Mouse (Mus musculus) v-Abl transformed pro-B cells (cell line): ENCODE results near the gene Shroom3.

Experiments used
- in situ Hi-C, 2 experiments: fragments of 400-800 bp; cut with MboI; formaldehyde crosslinking; loops; one replicate each; pipeline ENCODE4 v1.15.1; 2025; ENCODE audit not compliant: unreplicated experiment in 2 of 2

Gene Shroom3

DNA sequence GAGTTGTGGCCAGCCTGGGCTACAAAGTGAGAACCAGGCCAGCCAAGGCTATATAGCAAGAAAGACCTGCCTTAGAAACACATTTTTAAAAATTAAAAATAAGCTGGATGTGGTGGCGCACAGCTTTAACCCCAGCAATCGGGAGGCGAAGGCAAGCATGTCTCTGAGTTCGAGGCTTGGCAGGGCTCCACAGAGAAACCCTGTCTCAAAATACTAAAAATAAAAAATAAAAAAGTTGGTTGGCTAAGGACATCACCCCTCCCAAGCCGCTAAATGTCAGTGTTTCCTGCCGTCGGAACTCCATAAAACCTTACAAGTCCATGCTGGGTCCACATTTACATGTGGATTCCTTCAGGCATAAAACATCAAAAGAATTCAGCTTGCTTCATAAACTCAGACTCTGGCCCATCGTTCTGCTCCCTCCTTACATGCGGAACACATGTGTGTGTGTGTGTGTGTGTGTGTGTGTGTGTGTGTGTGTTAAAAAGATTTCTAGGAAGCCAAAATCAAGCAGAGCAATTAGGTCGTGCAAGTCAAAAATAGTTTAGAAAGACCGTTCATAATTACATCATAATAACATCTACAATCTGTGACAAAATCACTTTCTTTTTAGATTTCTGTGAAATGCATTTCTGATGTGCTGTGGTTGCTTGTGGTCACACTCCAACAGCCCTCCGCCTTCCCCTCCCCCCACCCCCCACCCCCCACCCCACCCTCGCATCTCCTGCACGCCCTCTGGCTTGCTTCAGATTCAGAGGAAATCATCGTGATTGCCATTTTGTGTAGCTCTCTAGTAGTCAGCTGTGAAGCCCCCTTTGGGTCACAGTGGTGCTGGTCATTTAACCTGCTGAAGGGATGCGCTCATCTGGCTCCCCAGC, 304.9 kb downstream of the Shroom3 start:
- in situ Hi-C loops: loop anchor here (10.0 to 25.0 kb wide), 3 partner anchors 177 to 337 kb away; no protein-coding TSS in a partner anchor

DNA sequence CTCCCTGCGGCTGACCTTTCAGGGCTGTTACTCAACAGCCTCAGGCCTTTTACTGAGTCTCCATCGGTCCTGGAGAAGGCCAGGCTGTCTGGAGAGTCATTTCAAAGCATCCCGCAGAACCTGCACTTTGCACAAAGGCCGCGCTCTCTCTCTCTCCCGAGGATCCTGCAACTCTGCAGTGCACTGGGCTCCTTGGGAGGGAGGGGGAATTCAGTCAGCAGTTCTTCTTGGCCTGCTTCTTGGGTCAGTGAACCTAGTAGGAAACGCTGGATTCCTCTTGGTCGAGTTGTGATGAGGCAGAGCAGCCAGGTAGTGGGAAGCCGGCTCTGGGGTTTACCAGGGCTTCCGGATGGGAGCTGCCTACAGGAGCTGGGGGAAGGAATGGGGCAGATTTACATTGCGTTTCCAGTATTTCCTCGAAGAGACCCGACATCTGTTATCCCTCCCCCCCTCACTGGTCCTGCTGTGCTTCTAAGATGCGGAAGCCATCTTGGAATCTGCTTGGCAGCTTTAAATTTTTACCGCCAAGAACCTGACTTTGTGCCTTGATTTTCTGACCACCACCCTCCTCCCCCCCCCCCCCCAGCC, 305.6 kb downstream of the Shroom3 start:
- in situ Hi-C loops: loop anchor here (10.0 to 25.0 kb wide), 3 partner anchors 176 to 336 kb away; no protein-coding TSS in a partner anchor

DNA sequence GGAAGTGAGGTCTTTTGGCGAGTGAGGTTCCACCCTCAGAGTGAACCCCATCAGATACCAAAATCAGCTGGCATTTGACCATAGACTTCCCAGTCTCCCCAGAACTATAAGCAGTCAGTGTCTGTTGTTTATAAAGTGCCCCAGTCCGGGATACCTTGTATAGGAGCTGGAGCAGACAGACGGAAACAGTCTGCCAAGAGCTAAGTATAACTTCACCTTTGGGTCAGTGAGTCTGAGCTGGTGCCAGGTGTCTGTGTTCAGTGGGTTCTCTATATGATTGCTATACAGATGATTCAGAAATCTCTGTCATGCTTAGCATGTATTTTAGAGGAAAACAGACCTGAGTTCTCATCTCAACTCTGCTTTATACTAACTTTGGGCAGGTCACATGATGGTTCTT, 308.9 kb downstream of the Shroom3 start:
- in situ Hi-C loops: loop anchor here in 1 of 2 experiments (25.0 kb wide), 1 partner anchor 255 kb away; no protein-coding TSS in a partner anchor

DNA sequence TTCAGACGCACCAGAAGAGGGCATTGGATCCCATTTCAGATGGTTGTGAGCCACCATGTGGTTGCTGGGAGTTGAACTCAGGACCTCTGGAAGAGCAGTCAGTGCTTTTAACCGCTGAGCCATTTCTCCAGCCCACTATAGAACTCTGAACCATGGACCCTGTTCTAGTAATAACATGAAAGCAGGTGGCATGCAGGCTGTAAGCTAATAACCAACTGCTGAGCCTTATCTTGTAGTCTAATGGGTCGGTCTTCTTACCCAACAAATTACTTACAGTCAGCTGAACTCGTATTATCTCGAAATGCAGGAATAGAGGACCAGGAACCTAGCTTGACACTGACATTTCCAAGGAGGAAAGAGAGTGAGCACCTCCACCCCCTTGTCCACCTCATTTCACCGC, 311.1 kb downstream of the Shroom3 start:
- in situ Hi-C loops: loop anchor here in 1 of 2 experiments (25.0 kb wide), 1 partner anchor 257 kb away; no protein-coding TSS in a partner anchor

DNA sequence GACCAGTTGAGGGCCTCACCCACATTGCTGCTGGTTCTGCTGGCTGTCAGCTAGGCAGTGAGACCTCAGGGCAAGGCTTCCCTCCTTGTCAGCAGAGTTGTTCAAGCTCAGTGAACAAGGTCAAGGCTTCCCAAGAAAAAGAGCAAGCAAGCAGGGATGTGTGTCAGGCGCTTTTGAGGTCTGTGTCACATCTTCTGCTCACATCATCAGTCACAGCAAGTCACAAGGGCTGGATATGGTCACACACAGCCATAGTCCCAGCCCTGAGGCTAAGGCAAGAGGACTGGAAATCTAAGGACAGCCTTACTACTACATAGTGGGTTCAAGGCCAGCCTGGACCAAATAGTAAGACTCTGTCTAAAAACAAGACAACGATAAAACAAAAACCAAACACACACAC, 311.6 kb downstream of the Shroom3 start:
- in situ Hi-C loops: loop anchor here in 1 of 2 experiments (25.0 kb wide), 1 partner anchor 258 kb away; no protein-coding TSS in a partner anchor

DNA sequence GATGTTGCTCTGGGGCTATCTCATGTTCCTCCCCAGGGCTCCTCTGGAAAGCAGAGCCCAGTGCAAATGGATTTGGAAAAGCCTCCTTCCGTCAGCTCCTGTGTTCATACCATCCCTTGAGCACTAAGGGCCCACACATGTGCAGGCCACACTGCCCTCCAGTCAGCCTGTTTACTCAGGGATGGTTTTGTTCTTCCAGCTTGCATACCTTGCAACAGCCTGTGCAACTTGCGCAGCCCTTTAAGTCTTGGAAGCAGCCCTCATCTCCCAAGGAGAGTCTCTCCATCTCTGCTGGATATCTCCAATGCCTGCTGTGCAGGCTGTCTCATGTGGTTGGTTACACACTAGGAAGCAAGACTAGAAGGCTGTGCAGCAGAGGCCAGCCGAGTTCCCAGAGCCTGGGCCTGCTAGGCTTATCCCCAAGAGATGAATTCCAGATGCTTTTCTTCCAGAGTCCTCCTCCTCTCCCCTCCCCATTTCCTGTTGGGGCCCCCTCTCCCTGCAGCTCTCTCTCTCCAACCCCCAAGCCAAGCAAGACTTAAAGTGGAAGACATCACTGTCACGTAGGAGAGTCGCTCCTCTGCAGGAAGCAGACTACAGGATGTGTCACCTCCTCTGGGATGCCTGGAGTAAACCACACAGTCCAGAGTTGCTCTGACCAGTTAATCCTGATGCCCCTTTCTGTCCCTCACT, 314.3 kb downstream of the Shroom3 start:
- in situ Hi-C loops: loop anchor here in 1 of 2 experiments (25.0 kb wide), 1 partner anchor 260 kb away; no protein-coding TSS in a partner anchor

DNA sequence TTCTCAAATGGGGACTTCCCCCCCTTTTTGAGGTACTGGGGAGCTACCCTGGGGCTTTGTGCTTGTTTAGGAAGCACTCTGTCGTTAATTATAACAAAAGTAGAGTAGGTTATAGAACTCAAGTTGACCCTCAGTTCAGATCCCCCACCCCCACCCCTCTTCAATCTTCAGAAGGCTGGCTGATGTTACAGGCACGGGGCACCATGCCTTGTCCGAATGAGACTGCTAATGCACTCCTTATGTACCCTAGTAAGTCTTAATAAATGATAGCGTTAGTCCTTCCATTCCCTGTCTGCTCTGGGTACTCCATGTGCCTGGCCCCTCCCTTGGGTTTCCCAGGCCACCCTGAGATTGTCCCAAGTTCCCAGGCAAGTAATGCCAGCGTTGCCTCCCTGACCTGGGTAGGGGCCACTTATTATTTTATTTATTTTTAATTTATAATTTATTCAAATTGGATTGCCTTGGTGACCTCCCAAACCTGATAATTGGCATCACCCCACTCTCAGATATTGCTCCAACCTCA, 315.3 kb downstream of the Shroom3 start:
- in situ Hi-C loops: loop anchor here in 1 of 2 experiments (25.0 kb wide), 1 partner anchor 261 kb away; no protein-coding TSS in a partner anchor

DNA sequence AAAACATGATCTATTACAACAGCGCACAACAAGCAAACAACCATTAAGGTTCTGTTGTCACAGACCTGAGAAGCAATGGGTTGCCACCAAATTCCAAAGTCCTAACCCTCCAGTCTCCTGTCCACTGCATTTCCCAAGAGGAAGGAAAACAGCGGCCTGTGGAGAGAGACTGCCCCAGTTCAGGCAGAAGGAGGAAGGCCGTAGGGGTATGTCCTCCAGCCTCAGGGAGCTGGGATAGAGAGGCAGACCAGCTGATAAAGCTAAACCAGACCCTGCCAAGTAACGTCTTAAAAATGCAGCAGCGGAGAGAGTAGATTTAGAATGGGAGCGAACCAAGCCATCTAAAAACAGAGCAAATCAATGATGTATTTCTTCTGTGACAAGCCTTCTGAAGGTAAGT, 316.8 kb downstream of the Shroom3 start:
- in situ Hi-C loops: no loop called here

DNA sequence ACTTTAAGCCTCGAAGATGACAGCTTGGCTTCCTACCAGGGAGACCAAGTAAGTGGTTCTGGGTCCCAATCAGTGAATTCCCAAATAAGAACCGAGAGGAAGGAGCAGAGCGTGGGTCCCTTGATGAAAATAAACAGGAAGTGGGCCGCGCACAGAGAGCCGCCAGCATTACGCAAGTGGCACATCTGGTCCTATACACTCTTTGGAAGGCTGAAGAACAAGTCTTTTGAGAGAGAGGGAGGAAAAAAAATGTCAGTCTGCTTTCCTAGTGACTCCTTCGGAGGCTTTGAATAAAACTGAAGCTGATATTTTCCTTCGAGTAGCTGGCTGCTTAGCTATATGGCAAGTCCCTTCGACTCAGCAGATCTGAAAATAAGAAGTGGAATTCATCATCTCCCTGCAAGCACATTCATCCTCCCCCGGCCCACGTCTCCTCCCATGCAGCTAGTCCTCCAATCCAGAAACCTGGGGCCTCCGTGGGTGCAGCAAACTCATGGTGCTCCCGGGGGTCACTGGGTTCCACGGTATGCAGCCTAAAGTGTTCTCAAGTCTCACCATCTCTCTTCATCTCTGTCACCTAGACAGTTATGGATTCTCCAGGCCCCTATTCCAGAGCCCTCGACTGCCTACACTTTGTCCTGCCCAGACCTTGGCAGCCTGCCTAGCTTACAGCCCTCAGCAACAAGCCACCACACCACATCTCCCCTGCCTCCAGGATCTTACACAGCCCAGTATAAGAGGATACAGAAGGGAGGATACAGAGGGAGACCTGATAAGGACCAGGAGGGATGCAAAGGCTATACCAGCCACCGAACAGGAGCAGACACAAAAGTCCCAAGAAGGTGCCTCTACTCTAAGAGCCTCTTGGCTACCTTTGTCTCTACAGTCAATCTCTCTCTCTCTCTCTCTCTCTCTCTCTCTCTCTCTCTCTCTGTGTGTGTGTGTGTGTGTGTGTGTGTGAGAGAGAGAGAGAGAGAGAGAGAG, 317.8 kb downstream of the Shroom3 start:
- in situ Hi-C loops: no loop called here

DNA sequence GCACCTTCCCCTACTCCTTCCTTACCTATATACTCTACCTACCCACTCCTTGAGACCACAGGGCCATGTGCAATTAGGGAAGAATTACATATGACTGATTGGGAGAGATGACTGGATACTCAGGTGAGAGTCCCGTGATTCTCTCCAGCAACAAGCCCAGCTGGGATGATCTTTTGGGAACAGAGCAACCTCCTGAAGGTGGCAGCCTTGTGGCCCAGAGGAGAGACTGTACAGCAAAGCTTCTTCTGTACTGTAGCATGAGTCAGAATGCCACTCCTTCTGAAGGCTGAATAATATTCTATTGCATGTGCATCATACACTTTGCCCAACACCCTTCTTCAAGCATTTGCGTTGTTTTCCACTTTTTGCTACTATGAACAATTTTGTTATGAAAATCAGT, 319.4 kb downstream of the Shroom3 start:
- in situ Hi-C loops: no loop called here

DNA sequence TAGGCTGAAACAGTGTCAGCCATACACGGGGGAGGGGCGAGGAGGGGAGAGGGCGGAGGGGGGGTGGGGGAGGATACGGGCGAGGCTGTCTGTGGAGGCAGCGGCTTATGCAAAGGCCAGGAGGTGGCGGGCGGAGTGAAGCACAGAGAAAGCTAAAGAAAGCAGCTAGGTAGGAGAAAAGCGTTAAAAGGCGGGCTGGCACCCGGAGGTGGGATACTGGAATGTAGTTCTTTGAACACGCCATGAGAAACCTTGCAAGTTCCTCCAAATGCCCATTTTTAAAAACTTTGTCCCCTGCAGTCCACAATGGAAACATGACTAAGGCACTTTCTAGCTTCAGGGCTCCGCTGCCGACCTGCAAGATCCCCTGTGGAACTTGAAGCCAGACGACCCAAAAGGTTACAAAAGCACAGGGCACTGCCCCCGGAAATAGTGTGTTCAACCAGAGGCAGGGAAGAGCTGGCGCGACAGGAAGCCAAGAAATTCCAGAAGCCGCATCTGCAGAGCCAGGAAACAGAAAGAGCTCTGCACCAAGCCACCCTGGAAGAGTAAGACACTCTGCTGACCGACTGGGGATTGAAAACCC, 322.1 kb downstream of the Shroom3 start:
- in situ Hi-C loops: no loop called here

DNA sequence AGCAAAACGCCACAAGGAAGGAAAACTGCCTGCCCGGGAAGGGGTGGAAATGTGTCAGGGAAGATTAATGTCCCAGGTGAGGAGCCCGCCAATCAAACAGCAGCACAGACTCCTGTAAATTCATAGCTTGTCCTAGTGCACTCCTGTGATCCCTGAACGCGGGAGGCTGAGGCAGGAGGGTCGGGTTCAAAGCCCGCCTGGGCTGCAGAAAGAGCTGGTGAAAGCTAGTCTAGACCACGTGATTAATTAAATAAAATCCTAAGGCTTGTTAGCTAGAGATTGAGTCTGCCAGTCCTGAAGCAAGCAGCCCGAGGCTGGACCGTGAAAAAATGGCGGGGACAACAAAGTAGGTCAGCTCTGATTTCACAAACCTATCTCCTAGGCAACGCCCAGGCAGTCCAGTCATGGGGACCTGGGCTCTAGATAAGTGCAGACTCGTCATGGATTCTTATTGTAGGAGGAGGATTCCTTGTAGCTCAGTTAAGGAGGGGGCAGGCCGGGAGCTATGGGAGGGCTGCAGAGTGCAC, 322.6 kb downstream of the Shroom3 start:
- in situ Hi-C loops: no loop called here

DNA sequence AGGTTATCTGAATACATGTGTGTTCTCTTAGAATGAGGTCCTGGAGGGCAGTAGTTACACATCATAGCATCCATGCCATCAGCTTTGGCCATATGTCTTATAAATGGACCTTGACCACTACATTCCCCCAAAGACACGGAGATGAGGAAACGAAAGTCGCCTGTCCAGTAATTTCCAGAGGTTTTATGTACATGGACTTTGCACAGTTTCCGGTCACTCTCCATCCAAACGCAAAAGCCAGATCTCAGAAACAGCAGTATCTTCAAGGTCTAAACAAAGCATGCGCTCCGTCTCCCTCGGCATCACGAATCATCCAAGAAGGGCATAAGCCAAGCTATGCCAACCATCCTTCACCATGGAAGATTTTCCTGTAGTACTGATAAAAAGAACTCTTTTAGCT, 325.0 kb downstream of the Shroom3 start:
- in situ Hi-C loops: no loop called here
